Mouse (Mus musculus): ENCODE results near the gene Fgg. TPM values are rescaled to one million over a fixed set of nuclear protein-coding genes. Genes with fewer than 3 reads are reported as not detected.

The Fgg gene
- polyA plus RNA-seq, 1 experiment from 2014 or later, result 182 TPM

DNA sequence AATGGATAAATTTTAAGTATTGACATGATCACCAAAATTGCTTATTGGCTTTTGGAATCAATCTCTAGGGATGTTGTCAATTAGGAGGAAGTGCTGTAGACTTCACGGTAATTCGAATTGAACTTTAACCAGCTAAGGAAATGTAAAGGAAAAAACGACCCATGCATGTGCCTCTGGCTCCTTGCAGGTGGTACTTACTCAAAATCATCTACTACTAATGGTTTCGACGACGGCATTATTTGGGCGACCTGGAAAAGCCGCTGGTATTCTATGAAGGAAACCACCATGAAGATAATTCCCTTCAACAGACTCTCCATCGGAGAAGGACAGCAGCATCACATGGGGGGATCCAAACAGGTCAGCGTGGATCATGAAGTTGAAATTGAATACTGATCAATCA lies 6.4 kb downstream of the Fgg start:
- H3K27me3 ChIP-seq (replicated peaks; ENCODE audit: control insufficient read depth, insufficient read depth, low read length), result no peaks in the 10 kb centered on the region
- WGBS, result 85% methylated on average over 10 of the region's 10 CpGs

DNA sequence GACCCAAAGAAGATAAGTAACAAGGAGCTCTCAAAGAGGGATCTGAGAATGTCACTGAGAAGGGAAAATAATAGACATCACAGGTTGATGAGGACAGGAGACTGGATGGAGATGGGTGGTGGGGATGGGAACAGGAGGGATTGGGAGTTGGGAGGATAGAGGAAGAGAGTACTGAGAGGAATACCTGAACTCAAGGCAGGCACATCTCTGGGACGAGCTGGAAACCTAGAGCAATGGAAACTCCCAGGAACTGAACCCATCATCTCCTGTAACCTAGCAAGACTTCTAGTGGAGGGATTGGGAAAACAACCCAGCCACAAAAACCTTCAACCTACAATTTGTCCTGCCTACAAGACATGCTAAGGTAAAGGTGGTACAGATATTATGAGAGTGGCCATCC lies 8.7 kb downstream of the Fgg start:
- no peak for ATAC-seq (replicated peaks; ENCODE audit: low FRiP score)
- WGBS, result 76% methylated on average over 1 of the region's 1 CpGs
- H3K9me3 ChIP-seq (ENCODE audit: control insufficient read depth, low read length), result no peaks in the 10 kb centered on the region
- no peaks in the 10 kb centered on the region for H3K27me3 ChIP-seq (replicated peaks; ENCODE audit: control insufficient read depth, insufficient read depth, low read length)
- H3K27ac ChIP-seq (ENCODE audit: low read depth, low read length), result no peak overlapping the region
- no peaks in the 10 kb centered on the region for H3K36me3 ChIP-seq (ENCODE audit: control insufficient read depth, insufficient read depth, low read length)
- DNase-seq (ENCODE audit: low spot score), result no peak
- H3K4me3 ChIP-seq (ENCODE audit: low read depth, low read length), result no peak overlapping the region
- H3K4me2 ChIP-seq, result no peak overlapping the region
- H3K9ac ChIP-seq (ENCODE audit: low read depth, low read length), result no peak overlapping the region
- H3K4me1 ChIP-seq (replicated peaks; ENCODE audit: control insufficient read depth, insufficient read depth, low read length), result no peaks in the 10 kb centered on the region

More for the DNA sequence above, 6.4 kb downstream of the Fgg start:
- Histone ChIP-seq H3K4me1 (replicated peaks; ENCODE audit: control insufficient read depth, insufficient read depth, low read length) (no peaks in the 10 kb centered on the region), H3K9ac (ENCODE audit: low read depth, low read length) (no peak overlapping the region), H3K4me3 (ENCODE audit: low read depth, low read length) (no peak overlapping the region), H3K4me2 (no peak overlapping the region), H3K9me3 (ENCODE audit: control insufficient read depth, low read length) (no peaks in the 10 kb centered on the region), H3K36me3 (ENCODE audit: control insufficient read depth, insufficient read depth, low read length) (no peaks in the 10 kb centered on the region), H3K27ac (ENCODE audit: low read depth, low read length) (no peak overlapping the region)
- ATAC-seq (replicated peaks; ENCODE audit: low FRiP score) (no peak), DNase-seq (ENCODE audit: low spot score) (no peak)

DNA sequence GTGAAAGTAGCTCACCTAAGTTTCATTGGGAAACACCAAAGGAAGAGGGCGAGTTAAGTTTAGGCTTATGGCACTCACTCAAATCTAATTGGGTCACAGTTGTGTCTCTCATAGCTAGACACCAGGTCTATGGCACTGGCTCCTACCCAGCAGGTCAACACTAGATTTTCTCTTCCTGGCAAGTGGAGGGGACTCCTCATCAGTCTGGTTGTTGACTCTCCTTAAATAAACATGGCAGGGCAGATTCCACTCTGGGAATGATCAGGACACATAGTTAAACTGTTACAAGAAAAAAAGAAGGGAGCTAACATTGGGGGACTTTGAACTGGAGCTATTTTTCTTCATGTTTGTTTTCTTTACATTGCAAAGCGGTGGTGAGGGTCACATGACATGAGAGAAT lies 12.9 kb downstream of the Fgg start:
- peak overlapping the region; percentile 13; the same call in 1 of the 2 replicates for H3K27ac ChIP-seq (ENCODE audit: low read depth, low read length)
- ATAC-seq (replicated peaks; ENCODE audit: low FRiP score) (peak; percentile 70; the same call in 1 of the 2 replicates), DNase-seq (ENCODE audit: low spot score) (no peak)
- no peaks in the 10 kb centered on the region for H3K4me1 ChIP-seq (replicated peaks; ENCODE audit: control insufficient read depth, insufficient read depth, low read length)
- no peaks in the 10 kb centered on the region for H3K27me3 ChIP-seq (replicated peaks; ENCODE audit: control insufficient read depth, insufficient read depth, low read length)
- H3K9ac ChIP-seq (ENCODE audit: low read depth, low read length), result no peak overlapping the region
- no peak overlapping the region; the same call in 1 of the 2 replicates for H3K4me2 ChIP-seq
- H3K36me3 ChIP-seq (ENCODE audit: control insufficient read depth, insufficient read depth, low read length), result no peaks in the 10 kb centered on the region
- no peak overlapping the region for H3K4me3 ChIP-seq (ENCODE audit: low read depth, low read length)
- H3K9me3 ChIP-seq (ENCODE audit: control insufficient read depth, low read length), result no peaks in the 10 kb centered on the region
- WGBS, result 67% methylated on average over 2 of the region's 2 CpGs

DNA sequence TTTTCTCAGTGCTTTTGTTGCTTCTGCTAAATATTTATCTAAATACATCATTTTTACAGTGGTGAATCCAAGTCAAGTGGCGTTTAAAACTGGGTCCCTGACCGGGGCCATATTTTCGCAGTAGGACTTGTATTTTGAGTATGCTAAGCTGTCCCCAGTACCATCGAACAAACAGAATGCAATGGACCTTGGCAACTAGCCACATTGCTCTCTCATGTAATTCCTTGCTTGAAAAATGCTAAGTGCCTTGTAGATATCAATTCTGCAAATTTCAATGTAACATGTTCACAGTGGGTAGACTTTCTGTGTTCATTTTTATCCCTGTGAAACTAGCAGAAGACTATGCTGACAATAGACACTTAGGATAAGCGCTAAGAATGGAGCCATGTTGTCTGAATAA lies 13.7 kb downstream of the Fgg start:
- 86% methylated on average over 5 of the region's 5 CpGs for WGBS
- H3K4me3 ChIP-seq (ENCODE audit: low read depth, low read length), result no peak overlapping the region
- no peak overlapping the region for H3K9ac ChIP-seq (ENCODE audit: low read depth, low read length)
- H3K9me3 ChIP-seq (ENCODE audit: control insufficient read depth, low read length), result no peaks in the 10 kb centered on the region
- ATAC-seq (replicated peaks; ENCODE audit: low FRiP score), result no peak
- no peak for DNase-seq (ENCODE audit: low spot score)
- no peaks in the 10 kb centered on the region for H3K27me3 ChIP-seq (replicated peaks; ENCODE audit: control insufficient read depth, insufficient read depth, low read length)
- H3K4me2 ChIP-seq, result no peak overlapping the region
- no peak overlapping the region for H3K27ac ChIP-seq (ENCODE audit: low read depth, low read length)
- no peaks in the 10 kb centered on the region for H3K36me3 ChIP-seq (ENCODE audit: control insufficient read depth, insufficient read depth, low read length)
- no peaks in the 10 kb centered on the region for H3K4me1 ChIP-seq (replicated peaks; ENCODE audit: control insufficient read depth, insufficient read depth, low read length)

DNA sequence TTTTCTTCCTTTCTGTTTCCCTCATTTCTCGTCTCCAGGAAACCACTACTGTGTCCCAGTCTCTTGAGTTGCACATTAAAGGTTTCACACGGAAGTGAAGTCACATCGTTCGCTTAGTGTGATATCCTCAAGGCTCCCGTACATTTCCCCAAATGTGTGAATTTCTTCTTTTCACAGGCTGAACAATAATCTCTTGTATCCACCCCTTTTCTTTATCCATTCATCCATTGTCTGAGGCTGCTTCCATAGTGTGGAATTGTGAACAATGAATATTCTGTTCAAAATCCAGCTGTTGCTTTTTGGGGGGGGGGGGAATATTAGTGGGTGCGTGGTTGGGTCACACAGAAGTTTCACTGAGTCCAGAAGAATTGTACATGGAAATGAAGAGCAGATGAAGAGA lies 17.5 kb downstream of the Fgg start:
- Histone ChIP-seq H3K9me3 (ENCODE audit: control insufficient read depth, low read length) (no peaks in the 10 kb centered on the region), H3K27ac (ENCODE audit: low read depth, low read length) (no peak overlapping the region), H3K4me2 (no peak overlapping the region), H3K4me3 (ENCODE audit: low read depth, low read length) (no peak overlapping the region), H3K4me1 (replicated peaks; ENCODE audit: control insufficient read depth, insufficient read depth, low read length) (no peaks in the 10 kb centered on the region), H3K36me3 (ENCODE audit: control insufficient read depth, insufficient read depth, low read length) (no peaks in the 10 kb centered on the region), H3K27me3 (replicated peaks; ENCODE audit: control insufficient read depth, insufficient read depth, low read length) (no peaks in the 10 kb centered on the region), H3K9ac (ENCODE audit: low read depth, low read length) (no peak overlapping the region)
- no peak for DNase-seq (ENCODE audit: low spot score)
- 81% methylated on average over 6 of the region's 6 CpGs for WGBS
- no peak for ATAC-seq (replicated peaks; ENCODE audit: low FRiP score)

DNA sequence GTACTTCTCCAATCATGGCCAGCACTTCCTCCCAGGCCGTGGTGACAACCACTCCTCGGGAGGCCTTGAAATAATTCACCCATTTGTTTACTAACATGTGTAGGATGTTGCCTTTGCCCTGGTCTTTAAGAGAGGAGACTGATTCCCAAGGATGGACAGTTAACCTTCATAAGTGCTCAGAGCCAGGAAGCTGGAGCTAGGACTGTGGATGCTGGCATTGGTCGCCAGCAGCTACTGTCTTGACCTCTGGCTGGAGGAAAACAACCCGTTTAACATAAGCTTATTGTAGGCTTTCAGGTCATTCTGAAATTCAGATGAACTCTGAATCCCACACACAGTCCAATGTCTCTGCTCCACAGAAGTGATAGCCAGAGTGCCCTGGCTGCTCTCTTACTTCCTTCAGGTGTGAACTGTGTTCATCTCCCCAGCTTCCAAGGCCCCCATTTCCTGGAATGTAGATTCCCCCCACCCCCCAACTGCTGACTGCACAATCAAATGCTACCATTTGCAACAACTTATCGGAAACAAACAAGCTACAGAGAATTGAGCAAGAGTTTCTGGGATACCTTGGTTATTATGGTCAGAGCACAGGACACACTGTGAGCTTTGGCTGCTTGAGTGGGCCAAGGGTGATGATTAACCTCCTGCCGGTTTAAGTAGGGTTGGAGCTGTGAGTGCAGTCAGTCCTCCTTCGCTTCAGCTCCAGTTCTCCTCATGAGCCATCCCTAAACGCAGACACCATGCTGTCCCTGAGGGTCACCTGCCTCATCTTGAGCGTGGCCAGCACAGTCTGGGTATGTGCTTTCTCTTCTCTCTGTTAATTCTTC lies 18.2 kb downstream of the Fgg start, which contains the start of gene Fga:
Gene Fga (plus strand): TSS at position 602 of the 827 bp plus-strand sequence.
- no peak within 1 kb of the TSS; the same call in 1 of the 2 replicates for H3K27ac ChIP-seq (ENCODE audit: low read depth, low read length)
- ATAC-seq (replicated peaks; ENCODE audit: low FRiP score) (peak; percentile 70), DNase-seq (ENCODE audit: low spot score) (no peak)
- peak within 1 kb of the TSS; percentile 43; the same call in 1 of the 2 replicates for H3K4me2 ChIP-seq
- H3K4me3 ChIP-seq (ENCODE audit: low read depth, low read length), result peak within 1 kb of the TSS; percentile 38
- H3K27me3 ChIP-seq (replicated peaks; ENCODE audit: control insufficient read depth, insufficient read depth, low read length), result no peaks in the 10 kb centered on the region
- 64% methylated on average over 9 of the region's 9 CpGs for WGBS
- H3K9ac ChIP-seq (ENCODE audit: low read depth, low read length), result peak within 1 kb of the TSS; percentile 34; the same call in 1 of the 2 replicates
- no peaks in the 10 kb centered on the region for H3K9me3 ChIP-seq (ENCODE audit: control insufficient read depth, low read length)
- no peaks in the 10 kb centered on the region for H3K36me3 ChIP-seq (ENCODE audit: control insufficient read depth, insufficient read depth, low read length)
- no peaks in the 10 kb centered on the region for H3K4me1 ChIP-seq (replicated peaks; ENCODE audit: control insufficient read depth, insufficient read depth, low read length)

DNA sequence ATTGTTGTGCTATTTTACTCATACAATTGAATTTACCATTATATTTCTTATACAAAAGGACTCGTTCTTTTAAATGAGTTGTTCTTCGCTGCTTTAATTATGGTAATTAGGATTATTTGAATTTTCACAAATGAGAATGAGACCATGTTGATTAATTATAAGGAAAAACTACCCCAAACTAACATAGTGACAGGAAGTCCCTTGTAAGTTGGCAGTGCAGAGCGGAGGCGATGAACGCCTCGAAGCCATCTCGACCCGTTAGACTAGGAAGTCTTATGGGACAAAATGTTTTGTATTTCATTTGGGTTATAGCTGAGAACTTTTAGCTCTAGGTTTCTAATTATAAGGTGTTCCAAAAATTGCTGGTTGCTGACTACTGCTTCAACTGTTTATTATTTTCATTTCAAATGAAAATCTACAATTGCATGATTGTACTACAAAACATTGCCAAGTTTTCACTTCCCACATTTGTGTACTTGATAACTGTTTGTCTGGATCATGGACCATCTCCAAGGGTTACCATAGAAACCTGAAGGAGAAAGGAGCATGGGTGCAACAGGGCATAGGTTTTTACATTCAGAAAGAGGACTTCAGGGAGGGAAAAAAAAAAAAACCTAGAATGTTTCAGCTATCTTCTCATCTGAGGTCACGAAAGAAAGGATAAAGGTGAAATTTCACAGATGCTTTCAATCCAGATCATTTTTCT lies 20.2 kb downstream of the Fgg start:
- Histone ChIP-seq H3K4me3 (ENCODE audit: low read depth, low read length) (peak overlapping the region; percentile 8; the same call in 1 of the 2 replicates), H3K9ac (ENCODE audit: low read depth, low read length) (no peak overlapping the region), H3K4me2 (peak overlapping the region; percentile 47), H3K36me3 (ENCODE audit: control insufficient read depth, insufficient read depth, low read length) (no peaks in the 10 kb centered on the region), H3K9me3 (ENCODE audit: control insufficient read depth, low read length) (no peaks in the 10 kb centered on the region), H3K27ac (ENCODE audit: low read depth, low read length) (no peak overlapping the region), H3K4me1 (replicated peaks; ENCODE audit: control insufficient read depth, insufficient read depth, low read length) (no peaks in the 10 kb centered on the region), H3K27me3 (replicated peaks; ENCODE audit: control insufficient read depth, insufficient read depth, low read length) (no peaks in the 10 kb centered on the region)
- ATAC-seq (replicated peaks; ENCODE audit: low FRiP score), result no peak
- WGBS, result 82% methylated on average over 9 of the region's 9 CpGs
- no peak for DNase-seq (ENCODE audit: low spot score)

DNA sequence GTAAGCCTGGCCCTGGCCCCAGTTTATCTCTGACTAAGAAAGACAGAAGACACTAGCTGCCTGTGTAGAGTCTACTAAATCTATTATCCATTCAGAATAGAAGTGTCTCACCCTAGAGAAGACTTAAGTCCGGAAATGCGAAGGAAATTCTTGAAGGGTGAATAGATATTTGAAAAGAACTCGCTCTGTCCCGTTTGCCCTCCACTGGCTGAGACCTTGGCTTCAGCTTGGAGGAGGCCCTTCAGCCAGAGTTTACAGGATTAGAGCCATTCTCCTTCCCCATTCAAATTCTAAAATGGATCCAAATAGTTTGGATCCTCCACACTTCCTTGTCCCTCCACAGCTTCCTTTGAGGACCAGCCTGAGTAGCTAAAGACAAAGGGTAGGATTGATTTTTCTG lies 22.8 kb downstream of the Fgg start:
- H3K4me3 ChIP-seq (ENCODE audit: low read depth, low read length), result no peak overlapping the region
- ATAC-seq (replicated peaks; ENCODE audit: low FRiP score), result no peak
- 84% methylated on average over 4 of the region's 4 CpGs for WGBS
- H3K4me1 ChIP-seq (replicated peaks; ENCODE audit: control insufficient read depth, insufficient read depth, low read length), result no peaks in the 10 kb centered on the region
- no peaks in the 10 kb centered on the region for H3K27me3 ChIP-seq (replicated peaks; ENCODE audit: control insufficient read depth, insufficient read depth, low read length)
- no peaks in the 10 kb centered on the region for H3K9me3 ChIP-seq (ENCODE audit: control insufficient read depth, low read length)
- no peak overlapping the region for H3K9ac ChIP-seq (ENCODE audit: low read depth, low read length)
- no peak overlapping the region for H3K27ac ChIP-seq (ENCODE audit: low read depth, low read length)
- DNase-seq (ENCODE audit: low spot score), result no peak
- no peaks in the 10 kb centered on the region for H3K36me3 ChIP-seq (ENCODE audit: control insufficient read depth, insufficient read depth, low read length)
- H3K4me2 ChIP-seq, result no peak overlapping the region
